Mouse (Mus musculus) cerebellum, adult 9-11 months (tissue): ENCODE data around the gene Retreg1.

Experiments
- DNase-seq: peaks from one replicate; pipeline ENCODE4 v3.0.0; 2022

Retreg1 gene

GRCm38 (mm10) chr15:25884416-25884958, 41.5 kb downstream of the Retreg1 start:
- DNase-seq, result no peak

DNA sequence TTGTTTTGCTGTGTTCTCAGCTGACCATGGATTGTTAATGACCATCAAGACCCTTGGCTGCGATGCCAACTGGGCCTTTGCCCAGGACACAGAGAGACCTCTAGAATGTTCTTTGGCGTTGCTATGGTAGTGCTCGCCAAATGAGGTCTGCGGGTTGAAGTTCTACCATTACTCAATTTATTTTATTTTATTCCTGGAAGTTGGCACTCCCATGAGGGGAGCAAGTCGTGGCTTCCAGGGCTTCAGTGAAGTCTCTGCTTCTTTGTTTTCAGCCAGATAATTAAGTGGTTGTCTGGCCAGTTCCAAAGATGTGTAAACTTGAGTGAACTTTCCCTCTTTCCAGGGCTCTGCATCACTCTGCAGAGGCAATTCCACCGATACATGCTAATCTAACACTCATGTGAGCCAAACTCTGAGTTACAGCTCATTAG, 43.6 kb downstream of the Retreg1 start:
- DNase-seq, result peak; percentile 37

- no peak for DNase-seq
Observed at GRCm38 (mm10) chr15:25889927-25890326, 46.9 kb downstream of the Retreg1 start.

DNA sequence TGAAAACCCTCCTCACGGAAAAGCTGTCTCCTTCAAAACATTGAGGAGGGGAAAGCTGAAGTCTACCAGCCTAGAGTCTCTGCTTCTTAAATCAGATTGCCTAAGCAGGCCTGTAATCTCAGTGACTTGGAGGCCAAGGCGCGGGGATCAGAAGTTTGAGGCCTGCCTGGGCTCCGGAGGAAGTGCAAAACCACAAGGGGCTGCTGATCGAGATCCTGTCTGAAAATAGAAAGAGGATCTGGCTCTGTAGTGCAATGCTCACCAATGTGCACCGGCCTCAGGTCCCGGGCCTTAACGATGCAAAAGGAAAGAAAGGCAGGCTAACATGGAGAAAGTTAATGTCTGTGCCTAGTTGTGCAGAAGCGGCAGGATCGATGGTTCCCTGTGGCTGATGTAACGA, 48.6 kb downstream of the Retreg1 start:
- DNase-seq, result no peak

GRCm38 (mm10) chr15:25893327-25893726, 50.3 kb downstream of the Retreg1 start:
- no peak for DNase-seq

- DNase-seq, result no peak
Observed at GRCm38 (mm10) chr15:25896783-25897182, 53.8 kb downstream of the Retreg1 start.

- DNase-seq, result no peak
Observed at GRCm38 (mm10) chr15:25897617-25898016, 54.6 kb downstream of the Retreg1 start.

GRCm38 (mm10) chr15:25899021-25899420, 56.0 kb downstream of the Retreg1 start:
- DNase-seq, result peak; percentile 24

GRCm38 (mm10) chr15:25900540-25900939, 57.6 kb downstream of the Retreg1 start:
- DNase-seq, result peak; percentile 50

DNA sequence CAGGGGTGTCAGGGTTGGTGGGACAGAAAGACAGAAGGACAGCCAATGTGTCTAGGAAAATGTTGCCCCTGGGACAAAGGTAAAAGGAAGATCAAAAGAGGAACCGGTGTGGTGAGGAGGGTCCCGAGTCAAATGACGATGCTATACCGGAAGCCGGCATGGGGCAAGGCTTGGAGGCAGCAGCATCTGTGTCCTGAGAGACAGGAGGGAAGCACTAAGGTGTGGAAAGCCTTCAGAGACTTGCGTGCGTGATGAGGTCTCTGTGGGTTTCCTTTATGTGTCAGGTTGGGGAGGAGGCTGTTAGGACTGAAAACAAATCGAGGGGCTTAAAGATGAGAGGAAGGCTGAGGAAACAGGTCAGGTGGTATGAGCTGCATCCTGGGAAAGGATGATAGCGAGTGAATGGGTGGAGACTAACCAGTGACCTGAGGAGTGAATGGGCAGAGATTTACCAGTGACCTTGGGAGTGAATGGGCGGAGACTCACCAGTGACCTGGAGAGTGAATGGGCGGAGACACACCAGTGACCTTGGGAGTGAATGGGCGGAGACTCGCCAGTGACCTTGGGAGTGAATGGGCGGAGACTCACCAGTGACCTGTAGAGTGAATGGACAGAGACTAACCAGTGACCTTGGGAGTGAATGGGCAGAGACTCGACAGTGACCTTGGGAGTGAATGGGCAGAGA, 60.1 kb downstream of the Retreg1 start:
- DNase-seq, result no peak

DNA sequence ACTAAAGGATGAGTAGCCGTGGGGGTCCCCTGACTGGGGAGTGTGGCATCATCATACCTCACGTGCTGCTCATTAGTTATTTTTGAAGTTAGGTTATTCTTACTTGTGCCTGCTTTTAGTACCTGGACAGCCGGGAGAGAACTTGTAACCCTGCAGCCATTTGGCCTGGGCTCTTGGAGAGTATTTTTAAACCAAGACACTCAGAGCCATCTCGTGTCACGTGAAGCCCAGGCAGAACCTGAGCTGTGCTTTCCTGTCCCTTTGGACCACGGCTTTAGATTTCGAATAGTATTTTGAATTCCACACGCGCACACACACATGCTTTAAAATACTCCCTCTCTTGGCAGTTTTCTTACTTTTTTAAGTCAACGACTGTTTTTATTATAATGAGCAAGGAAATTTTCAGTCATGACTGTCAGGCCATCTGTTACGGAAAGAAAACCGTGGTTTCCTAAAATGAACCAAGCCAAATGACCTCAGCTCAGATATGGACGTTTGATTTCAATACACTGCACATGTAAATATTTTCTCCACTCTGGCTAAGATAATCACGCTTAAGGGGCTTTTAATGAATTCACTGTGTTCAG, 61.5 kb downstream of the Retreg1 start:
- DNase-seq, result no peak

DNA sequence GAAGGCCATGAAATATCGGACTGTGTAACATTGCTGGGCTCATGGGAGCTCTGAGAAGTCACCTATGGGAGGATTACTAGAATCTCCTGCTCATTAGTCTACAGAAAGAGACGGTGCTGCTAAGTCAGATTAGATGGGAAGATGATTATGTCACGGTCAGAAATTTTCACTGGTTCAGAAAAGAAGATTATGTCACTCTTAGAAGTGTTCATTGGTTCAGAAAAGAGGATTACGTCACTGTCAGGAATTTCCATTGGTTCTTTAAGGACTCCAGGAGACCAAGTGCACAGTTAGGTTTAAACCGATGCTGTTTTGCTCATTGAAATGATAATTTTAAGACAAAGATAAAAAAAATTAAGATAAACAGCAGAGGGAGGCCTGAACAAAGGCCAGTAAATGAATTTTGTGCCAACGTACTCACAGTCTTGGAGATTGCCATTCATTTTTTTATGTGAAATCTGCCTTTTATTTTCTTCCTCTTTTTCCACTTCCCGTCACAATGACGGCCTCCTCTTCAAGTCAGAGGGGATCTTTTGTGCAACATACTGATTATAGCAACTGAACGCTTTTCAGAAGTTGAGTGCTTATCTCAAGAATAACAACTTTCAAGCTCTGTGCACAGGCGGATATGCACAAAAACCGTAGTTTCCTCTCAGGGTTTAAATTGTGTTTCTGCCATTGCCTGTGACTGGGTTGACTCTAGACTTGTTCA, 67.0 kb downstream of the Retreg1 start:
- no peak for DNase-seq

GRCm38 (mm10) chr15:25910495-25910865, 67.5 kb downstream of the Retreg1 start:
- DNase-seq, result no peak

- no peak for DNase-seq
Observed at GRCm38 (mm10) chr15:25910924-25911323, 67.9 kb downstream of the Retreg1 start.

GRCm38 (mm10) chr15:25912911-25913310, 69.9 kb downstream of the Retreg1 start:
- DNase-seq, result no peak

DNA sequence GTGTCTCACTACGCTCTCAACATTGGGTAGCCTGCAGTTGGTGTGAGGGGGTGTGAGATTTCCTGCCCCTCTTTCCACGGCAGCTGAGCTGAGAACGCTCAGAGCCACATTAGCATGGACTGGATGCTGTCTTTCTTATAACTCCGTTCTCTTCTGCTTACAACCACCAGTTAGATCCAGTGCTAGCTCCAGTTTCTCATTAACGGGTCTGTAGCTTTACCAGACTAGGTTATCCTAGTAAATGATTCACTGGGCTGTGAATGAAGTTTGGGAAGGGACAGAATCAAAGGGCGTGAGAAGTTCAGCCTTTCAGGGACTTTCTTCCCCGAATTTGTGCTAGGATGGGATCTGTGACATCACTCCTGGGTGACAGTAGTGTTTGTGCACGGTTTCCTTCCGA, 70.7 kb downstream of the Retreg1 start:
- no peak for DNase-seq

DNA sequence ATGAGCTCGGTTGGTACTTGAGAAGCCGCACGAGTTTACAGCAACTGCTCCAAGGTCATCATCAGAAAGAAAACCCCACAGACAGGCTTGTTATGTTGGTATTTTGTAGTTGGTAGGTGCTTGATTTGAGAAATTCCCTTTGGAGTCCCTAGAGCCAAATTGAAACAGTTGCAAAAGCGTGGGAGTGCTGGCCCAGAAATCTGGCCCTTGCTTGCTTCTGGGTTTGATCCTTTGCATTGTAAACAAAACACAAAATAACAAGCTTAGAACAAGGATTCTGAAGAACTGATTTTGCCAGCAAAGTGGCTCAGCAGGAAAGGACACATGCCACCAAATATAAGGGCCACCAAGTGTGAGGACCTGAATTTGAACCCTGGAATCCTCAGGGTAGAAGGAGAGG, 71.2 kb downstream of the Retreg1 start:
- no peak for DNase-seq

DNA sequence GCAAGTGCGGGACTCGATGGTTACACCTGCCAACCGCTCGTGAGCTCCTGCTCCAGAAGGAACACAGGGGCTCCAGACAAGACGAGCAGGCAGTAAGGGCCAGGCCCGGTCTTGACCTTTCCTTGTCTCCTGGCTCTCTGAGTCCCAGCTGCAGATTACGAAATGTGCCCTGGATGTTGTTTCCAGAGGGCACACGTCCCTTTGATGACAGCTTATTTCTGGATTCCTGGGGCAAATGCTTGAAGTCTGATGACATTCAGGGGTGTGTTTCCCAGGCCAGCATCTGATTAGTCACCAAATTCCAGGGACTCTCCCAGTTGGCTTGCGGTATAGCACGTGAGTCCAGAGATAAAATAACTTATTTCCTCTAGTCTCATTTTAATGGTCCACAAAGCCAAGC, 72.0 kb downstream of the Retreg1 start:
- no peak for DNase-seq

- no peak for DNase-seq
Observed at GRCm38 (mm10) chr15:25915574-25916205, 72.7 kb downstream of the Retreg1 start.

- no peak for DNase-seq
Observed at GRCm38 (mm10) chr15:25916252-25916651, 73.3 kb downstream of the Retreg1 start.

DNA sequence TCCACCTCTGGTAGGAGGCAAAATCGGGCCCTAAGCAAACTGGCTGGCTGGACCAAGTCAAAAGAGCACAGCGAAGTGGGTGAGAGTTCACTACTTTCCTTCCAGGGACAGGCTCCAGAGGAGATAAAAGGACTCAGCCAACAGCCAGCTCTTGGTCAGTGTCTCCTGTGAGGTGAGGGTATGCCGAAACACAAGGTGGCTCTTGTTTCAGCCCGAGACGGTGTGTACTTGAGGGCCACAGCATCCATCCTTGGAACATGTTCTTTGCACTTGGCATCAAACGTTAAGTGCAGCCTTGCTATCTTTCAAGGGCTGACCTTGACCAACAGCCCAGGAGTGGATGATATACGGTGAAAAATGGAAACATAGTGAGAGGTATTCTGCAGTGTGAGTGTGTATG, 75.7 kb downstream of the Retreg1 start:
- no peak for DNase-seq

DNA sequence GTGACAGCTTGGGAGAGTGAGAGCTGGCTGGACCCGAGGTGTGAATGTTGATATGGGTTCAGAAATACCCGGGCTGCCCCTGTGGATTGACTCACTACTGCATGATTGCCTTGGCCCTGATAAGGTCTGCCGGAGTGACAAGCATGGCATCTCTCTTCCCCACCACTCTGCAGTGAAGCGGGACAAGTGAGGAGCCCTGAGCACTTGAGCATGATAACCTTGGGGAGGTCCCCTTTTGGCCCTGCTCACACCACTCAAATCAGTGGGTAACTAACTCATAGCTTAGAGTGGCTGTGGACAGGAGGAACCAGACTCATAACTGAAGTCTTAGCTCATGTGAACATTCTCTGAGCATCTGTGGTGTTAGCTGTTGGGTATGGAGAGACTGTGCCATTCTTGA, 77.0 kb downstream of the Retreg1 start:
- DNase-seq, result no peak

- DNase-seq, result no peak
Observed at GRCm38 (mm10) chr15:25920886-25921285, 77.9 kb downstream of the Retreg1 start.

- DNase-seq, result no peak
Observed at GRCm38 (mm10) chr15:25922007-25922406, 79.0 kb downstream of the Retreg1 start.
